Mouse (Mus musculus) right cerebral cortex, postnatal 4 days (tissue): ENCODE data around the gene Ngly1.

Experiments
- DNase-seq: peaks from one replicate; pipeline ENCODE4 v3.0.0-alpha.2; 2022

Ngly1 gene

GRCm38 (mm10) chr14:16249171-16249874 lies at the start of gene Ngly1, which contains the start of gene Oxsm:
Ngly1 (plus strand) TSS chr14:16249280.
Oxsm (minus strand) TSS chr14:16249808.
- DNase-seq, result peak; percentile 84

- no peak for DNase-seq
Observed at GRCm38 (mm10) chr14:16200220-16200912, 48.7 kb upstream of the Ngly1 start.

GRCm38 (mm10) chr14:16200969-16201638 lies 48.0 kb upstream of the Ngly1 start:
- peak; percentile 76 for DNase-seq

DNA sequence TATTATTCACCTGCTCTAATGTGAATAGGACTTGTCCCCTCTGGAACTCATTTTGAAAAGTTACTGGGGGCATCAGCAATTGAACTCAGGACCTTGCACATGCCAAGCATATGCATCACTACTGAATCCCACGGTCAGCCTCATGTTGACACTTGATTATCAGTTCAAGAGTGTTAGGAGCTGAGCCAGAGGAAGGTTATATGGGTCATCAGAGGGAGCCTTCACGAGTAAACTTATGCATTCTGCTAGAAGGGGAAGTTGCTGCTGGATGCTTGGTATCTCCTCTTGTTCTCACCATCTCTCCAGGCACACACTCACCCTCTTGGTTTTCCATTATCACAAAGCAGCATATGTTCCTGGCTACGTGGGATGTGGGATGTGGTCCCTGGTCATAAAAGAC lies 47.4 kb upstream of the Ngly1 start:
- DNase-seq, result no peak

- DNase-seq, result no peak
Observed at GRCm38 (mm10) chr14:16207722-16208121, 41.4 kb upstream of the Ngly1 start.

DNA sequence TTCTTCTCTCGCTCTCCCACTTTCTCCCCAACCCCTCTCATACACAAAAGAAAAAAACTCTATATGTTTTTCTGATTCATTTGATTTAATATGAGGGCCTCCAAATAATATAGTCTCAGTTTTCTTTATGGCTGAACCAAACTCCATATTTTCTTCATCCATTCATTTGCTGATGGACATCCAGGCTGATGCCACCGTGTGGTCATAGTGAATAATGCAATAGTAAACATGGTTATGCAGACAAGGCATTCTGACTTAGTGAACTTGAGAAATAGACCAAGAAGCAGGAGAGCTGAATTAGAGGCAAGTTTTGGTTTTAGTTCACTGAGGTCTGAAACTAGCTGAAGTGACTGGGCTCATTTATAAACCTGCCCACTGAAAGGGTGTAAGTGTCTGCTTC lies 30.1 kb upstream of the Ngly1 start:
- no peak for DNase-seq

DNA sequence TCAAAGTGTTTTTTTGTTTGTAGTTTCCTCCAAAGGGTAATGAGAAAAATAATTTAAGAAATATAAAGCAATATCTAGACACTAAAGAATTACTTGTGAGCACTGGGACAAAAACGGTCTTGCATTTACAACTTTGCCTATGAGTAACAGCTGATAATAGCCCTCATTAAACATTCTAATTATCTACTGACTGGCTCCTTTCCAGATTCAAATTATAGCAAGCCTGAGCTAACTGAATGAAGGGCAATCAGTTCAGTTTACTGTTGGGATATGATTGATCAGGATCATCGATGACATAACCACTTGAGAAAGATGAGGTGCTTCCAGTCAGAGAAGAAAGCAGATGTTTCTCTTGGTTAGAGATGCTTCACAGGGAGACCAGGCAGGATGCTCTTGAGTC lies 19.7 kb upstream of the Ngly1 start:
- DNase-seq, result no peak

DNA sequence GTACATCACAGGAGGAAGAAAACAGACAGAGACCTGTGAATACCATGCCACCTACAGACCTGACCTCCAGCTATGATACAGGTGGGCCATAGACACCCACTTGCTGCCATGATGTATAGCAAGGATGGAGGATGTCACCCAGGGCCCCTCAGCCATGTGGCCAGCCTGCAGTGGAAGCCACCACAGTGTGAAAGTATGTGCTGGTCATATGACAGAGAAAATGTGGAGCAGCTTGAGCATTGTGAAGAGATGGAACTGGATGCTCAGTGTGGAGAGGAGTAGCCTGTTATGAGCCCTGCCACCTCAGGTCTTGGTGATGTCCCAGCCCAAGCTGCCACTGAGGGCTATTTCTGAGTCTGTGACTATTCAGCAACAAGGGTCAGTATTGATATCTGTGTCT lies 18.5 kb upstream of the Ngly1 start:
- no peak for DNase-seq

DNA sequence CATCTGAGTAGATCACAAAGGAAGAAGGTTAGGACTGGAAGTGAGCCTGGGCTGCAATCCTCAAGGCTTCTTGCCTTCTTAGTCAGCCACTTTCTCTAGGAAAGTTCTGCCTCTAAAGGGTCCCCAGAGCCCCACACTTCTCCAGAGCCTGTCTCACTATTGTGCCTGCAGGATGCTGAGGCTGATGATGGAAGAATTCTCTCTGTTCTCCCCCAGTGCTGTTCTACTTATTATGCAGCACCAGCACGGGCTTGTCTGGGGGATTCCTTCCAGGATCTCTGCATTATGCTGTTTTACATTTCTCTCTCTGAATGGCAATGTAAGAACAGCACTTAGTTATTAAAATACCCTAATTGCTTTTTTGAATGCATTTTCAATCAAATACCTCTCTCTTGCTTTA lies 15.6 kb upstream of the Ngly1 start:
- DNase-seq, result no peak

DNA sequence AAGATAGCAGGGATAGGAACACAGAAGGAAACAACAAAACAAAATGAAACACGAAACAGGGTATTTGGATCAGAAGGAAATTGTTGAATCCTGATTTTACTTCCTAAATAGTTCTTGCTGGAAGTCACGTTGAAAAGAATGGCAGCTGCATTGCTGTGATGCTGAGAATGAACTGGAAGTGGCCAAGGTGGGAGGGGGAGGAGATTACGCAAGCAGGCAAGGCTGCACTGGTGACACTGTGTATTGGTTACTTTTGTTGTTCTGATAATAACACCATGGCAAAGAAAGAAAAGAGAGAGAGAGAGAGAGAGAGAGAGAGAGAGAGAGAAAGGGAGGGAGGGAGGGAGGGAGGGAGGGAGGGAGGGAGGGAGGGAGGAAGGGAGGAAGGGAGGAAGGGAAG lies 12.6 kb upstream of the Ngly1 start:
- no peak for DNase-seq

GRCm38 (mm10) chr14:16242193-16242815 lies 6.8 kb upstream of the Ngly1 start:
- peak; percentile 9 for DNase-seq

- DNase-seq, result peak; percentile 84
Observed at GRCm38 (mm10) chr14:16242947-16243602, 6.0 kb upstream of the Ngly1 start.

GRCm38 (mm10) chr14:16243603-16244209 lies 5.4 kb upstream of the Ngly1 start:
- DNase-seq, result no peak

DNA sequence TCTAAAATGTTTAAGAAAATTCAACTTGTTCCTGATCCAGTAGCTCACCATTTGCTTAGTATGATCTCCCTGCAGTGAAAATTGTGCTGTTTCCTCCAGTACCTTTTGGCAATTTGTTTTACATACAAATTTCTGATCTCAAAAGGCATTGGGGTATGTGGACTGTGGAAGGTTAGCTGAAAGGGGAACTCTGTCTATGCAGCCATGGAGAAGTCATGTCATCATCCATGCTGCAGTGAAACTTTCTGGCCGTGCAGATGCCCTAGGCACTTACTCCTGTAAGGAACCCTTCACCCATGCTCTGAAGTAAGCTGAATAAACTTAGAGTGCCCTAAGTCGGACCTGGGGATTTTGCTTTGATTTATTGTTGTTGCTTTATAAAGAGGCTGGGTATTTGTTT lies 4.7 kb upstream of the Ngly1 start:
- no peak for DNase-seq

DNA sequence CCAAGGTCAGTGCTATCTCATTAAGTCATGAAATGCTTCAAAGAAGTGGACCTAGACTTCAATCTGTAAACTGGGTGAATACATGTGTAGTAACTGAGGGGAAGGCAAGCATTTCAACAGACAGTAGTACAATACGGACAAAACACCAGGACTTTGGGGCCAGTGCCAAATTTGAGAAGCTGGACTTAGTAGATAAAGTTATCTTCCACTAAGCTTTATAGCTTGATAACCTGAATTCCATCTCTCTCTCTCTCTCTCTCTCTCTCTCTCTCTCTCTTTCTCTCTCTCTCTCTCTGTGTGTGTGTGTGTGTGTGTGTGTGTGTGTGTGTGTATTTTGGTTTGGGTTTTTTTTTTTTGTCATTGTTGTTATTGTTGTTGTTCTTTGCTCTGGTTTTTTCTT lies 4.0 kb upstream of the Ngly1 start:
- no peak for DNase-seq

DNA sequence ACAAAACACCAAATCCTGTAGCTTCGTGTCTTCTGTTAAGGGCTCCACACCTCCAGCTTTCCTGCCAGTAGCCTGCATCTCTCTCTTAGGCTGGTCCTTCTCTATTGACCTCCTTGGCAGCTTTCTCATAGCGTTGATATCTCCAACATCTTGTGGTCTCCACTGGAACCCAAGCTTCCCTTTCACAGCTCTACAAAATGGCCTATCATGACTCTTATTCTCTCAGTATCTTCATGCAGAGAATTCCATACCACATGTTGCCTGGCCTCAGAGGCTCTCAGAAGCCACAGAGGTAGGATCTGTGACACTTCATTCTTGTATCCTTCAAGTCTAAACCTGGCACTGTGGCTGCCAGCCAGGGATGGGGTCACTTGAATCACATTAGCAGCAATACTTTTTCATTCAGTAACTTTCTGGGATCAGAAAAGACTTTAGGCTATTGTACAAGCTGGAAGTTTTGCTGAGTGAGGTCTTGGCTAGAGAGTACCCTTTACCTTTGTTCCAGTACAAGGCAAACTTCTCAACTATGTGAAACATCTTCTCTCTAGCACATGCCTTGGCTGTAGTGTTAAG lies 2.7 kb upstream of the Ngly1 start:
- no peak for DNase-seq

GRCm38 (mm10) chr14:16248135-16248534 lies 945 bp upstream of the Ngly1 start:
- no peak for DNase-seq

GRCm38 (mm10) chr14:16248603-16249157 lies 400 bp upstream of the Ngly1 start:
- DNase-seq, result no peak

DNA sequence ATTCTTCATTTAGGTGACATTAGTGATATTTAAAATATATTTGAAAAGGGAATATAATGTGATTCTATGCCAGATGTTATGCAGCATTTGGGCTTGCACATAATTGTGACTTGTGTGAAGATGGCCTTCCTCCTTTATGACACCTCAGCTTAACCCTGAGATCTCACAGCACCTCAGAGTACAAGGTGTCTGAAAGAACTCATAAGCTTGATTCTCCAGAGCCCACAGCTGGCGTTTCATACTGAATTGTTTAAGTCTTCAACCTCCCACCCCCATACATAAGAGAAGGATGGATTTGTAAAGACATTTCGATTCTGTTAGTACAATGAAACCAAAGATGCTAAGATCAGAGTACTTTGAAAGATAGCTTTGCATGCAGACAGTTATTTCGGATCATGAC lies 1.0 kb downstream of the Ngly1 start:
- DNase-seq, result no peak

DNA sequence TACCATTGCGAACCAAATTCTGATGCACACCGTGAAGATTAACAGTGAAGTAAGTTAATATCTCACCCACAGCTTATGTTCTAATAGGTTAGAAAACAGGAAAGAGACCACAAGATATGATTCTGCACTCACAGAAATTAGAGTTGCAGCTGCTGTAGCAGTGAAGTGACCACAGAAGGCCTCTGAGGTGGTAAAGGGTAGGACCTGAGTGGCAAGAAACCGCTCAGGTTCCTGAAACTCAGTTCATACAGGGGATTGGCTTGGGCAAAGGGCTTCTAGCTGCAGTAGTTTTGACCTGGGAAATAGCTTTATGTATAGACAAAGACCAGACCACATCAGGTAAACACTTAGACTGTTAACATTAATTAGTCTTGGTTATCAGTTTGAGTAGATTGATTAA lies 6.7 kb downstream of the Ngly1 start:
- no peak for DNase-seq

DNA sequence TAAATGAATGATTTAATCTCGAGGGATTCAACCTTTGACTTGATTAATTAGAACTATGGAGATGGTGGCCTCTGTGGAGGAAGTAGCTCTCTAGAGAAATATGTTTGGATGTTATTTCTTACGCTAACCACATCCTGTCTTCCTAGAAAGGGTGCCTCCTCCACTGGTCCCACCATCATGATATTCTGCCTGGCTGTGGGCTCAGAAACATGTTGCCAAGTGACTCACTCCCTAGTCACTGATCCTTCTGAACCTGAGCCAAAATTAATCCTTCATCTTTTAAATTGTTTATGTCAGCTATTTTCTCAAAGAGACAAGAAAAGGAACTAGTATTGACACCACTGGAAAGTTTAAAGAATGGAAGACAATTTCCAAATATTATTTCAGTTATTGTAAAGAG lies 7.1 kb downstream of the Ngly1 start:
- no peak for DNase-seq

DNA sequence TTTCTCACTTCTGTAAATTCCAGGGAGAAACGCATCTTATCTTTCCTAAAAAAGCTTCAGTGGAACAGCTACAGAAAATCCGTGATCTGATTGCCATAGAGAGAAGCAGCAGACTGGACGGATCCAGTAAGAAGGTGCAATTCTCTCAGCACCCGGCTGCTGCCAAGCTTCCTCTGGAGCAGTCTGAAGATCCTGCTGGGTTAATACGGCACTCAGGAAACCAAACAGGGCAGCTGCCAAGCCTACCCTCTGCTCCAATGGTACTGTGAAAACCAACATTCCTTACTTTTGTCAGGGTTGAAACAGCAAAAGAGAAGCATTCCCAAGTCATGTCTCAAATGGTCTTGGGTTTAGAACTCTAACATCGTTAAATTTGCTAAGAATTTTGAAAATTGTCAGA lies 11.5 kb downstream of the Ngly1 start:
- peak; percentile 13 for DNase-seq
